Mouse (Mus musculus) lung, embryonic 16.5 days (tissue): ENCODE measurements around the gene Tubal3. TPM values are rescaled to one million over a fixed set of nuclear protein-coding genes. Genes with fewer than 3 reads are reported as not detected.

Experiments
- ATAC-seq: fragments of 200-750 bp; cut with Nextera tagmentation; 2 replicates; pipeline ENCODE4 v1.8.0; 2017; ENCODE audit warnings: low read depth, mild to moderate bottlenecking, moderate library complexity
- H3K27ac ChIP-seq: fragments of 300-500 bp; sonication (generic); 2 replicates; pipeline ENCODE4 v1.5.1; 2014; ENCODE audit warnings: mild to moderate bottlenecking, control low read depth, low read length
- H3K27me3 ChIP-seq: fragments of 300-500 bp; sonication (generic); 2 replicates; pipeline ENCODE4 v1.6.1; 2014; ENCODE audit warnings: low read depth, low read length, mixed read lengths; ENCODE audit not compliant: control insufficient read depth, insufficient read depth
- H3K36me3 ChIP-seq: fragments of 300-500 bp; sonication (generic); 2 replicates; pipeline ENCODE4 v1.6.1; 2014; ENCODE audit warnings: low read length; ENCODE audit not compliant: control insufficient read depth, insufficient read depth
- H3K4me1 ChIP-seq: fragments of 300-500 bp; sonication (generic); replicated peaks from 2 replicates; pipeline ENCODE4 v1.6.1; 2014; ENCODE audit warnings: low read length, mixed read lengths; ENCODE audit not compliant: control insufficient read depth, insufficient read depth
- H3K4me2 ChIP-seq: fragments of 300-500 bp; sonication (generic); 2 replicates; pipeline ENCODE4 v1.6.1; 2014; ENCODE audit warnings: low read depth, low read length, control low read depth
- H3K4me3 ChIP-seq: fragments of 300-500 bp; sonication (generic); 2 replicates; pipeline ENCODE4 v1.5.1; 2014; ENCODE audit warnings: mild to moderate bottlenecking, low read length, control low read depth
- H3K9ac ChIP-seq: fragments of 300-500 bp; sonication (generic); 2 replicates; pipeline ENCODE4 v1.6.1; 2014; ENCODE audit warnings: low read length, control low read depth
- H3K9me3 ChIP-seq: fragments of 300-500 bp; sonication (generic); 2 replicates; pipeline ENCODE4 v1.6.1; 2016; ENCODE audit warnings: low read length; ENCODE audit not compliant: control insufficient read depth
- WGBS: fragments of 180-500 bp; shearing (Covaris S2); extraction: QIAGEN DNeasy Blood & Tissue Kit; methylation state at CpG from one replicate; pipeline ENCODE4 v1.1.7; 2014; 5-methylcytosine and 5-hydroxymethylcytosine counted together
- microRNA-seq: library from miRNA; unstranded; fragments of <30 nt; microRNA quantifications from one replicate; pipeline ENCODE4, GENCODE M21; 2016
- polyA plus RNA-seq: library from polyadenylated mRNA; unstranded; fragments of >200 nt; fragmentation: Nextera tagmentation; extraction: Ambion mirVana; gene quantifications from 2 replicates; pipeline ENCODE4 v1.2.1, GENCODE M21; 2015

Tubal3 gene
- polyA plus RNA-seq, 1 experiment from 2014 or later: not detected

DNA sequence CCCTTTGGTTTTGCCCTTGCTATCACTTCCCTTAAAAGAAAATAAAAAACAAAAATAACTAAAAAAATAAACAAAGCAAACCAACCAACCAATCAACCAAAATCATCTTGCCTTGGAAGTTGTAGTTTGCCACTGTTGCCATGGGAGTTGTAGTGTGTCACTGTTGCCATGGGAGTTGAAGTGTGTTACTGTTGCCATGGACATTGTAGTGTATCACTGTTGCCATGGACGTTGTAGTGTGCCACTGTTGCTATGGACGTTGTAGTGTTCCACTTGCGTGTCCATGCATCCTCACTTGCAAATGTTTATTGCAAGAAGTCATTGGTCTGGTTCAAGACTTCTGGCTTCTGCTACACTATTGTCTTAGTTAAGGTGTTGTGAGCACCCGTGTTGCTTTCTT, 29.2 kb downstream of the Tubal3 start:
- Histone ChIP-seq H3K36me3 (no peaks in the 10 kb centered on the region), H3K9me3 (no peaks in the 10 kb centered on the region; the same call in 1 of the 2 replicates), H3K4me3 (no peak overlapping the region), H3K4me1 (no peaks in the 10 kb centered on the region), H3K27me3 (no peaks in the 10 kb centered on the region), H3K27ac (no peak overlapping the region), H3K4me2 (no peak overlapping the region), H3K9ac (no peak overlapping the region)
- ATAC-seq: no peak
- 85% methylated on average over 4 of the region's 4 CpGs for WGBS

GRCm38 (mm10) chr13:3949477-3949876, 31.4 kb downstream of the Tubal3 start:
- Histone ChIP-seq H3K36me3 (no peaks in the 10 kb centered on the region), H3K27ac (no peak overlapping the region), H3K9ac (no peak overlapping the region), H3K27me3 (no peaks in the 10 kb centered on the region), H3K4me3 (no peak overlapping the region), H3K4me1 (no peaks in the 10 kb centered on the region), H3K4me2 (no peak overlapping the region), H3K9me3 (no peaks in the 10 kb centered on the region; the same call in 1 of the 2 replicates)
- WGBS: 86% methylated on average over 4 of the region's 4 CpGs
- ATAC-seq: no peak

DNA sequence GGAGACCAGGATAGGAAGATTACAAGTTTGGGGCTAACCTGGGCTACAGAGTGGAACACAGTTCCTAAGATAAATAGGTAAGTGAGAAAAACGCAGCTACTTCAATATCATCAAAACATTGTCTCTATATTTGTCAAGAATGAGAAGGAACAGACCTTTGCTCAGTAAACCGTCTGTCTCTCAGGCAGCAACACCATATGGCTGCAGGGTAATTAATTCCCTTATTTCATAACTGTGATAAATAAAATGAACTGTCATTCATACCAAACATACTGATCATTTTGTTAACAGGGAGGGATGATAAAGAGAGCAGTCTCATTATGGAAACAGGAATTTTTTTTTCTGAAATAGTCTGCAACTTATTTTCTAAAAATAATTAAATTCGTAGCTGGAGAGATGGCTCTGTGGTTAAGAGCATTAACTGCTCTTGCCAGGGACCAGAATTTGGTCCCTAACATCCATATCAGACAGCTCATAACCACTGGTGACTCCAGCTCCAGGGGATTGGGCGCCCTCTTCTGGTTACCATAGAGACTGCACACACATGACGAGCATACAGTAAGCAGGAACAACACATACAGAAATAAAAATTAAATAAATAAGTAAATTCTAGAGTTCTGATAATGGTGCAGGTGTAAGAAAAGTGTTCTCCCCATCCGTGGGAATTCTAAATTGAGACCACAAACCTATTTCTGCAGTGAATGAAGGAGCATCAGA, 33.3 kb downstream of the Tubal3 start:
- Histone ChIP-seq H3K4me1 (no peaks in the 10 kb centered on the region), H3K27me3 (no peaks in the 10 kb centered on the region), H3K27ac (no peak overlapping the region), H3K4me3 (no peak overlapping the region), H3K9me3 (no peaks in the 10 kb centered on the region; the same call in 1 of the 2 replicates), H3K4me2 (no peak overlapping the region), H3K36me3 (no peaks in the 10 kb centered on the region), H3K9ac (no peak overlapping the region)
- no peak for ATAC-seq
- WGBS: 72% methylated on average over 6 of the region's 6 CpGs

DNA sequence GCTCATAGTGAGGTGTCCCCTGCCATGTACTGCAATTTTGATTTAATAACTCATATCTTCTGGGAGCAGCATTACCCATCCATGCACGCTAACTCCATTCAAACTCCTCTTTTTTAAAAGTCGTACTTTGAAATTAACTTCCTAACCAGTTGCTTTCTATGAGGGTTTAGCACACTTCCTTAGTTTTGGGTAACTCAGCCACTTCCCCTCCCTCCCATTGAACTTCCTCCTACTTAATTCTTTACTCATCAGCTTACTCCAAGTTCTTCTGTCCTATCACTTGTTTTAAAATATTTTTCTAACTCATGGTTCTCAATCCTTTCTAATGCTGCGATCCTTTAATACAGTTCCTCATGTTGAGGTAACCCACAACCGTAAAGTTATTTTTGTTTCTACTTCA, 50.8 kb downstream of the Tubal3 start:
- H3K4me1 ChIP-seq: no peaks in the 10 kb centered on the region
- 80% methylated on average over 4 of the region's 4 CpGs for WGBS

More for the DNA sequence above, 50.8 kb downstream of the Tubal3 start:
- no peaks in the 10 kb centered on the region for H3K9me3 ChIP-seq
- no peak for ATAC-seq
- H3K4me3 ChIP-seq: no peak overlapping the region
- H3K27ac ChIP-seq: no peak overlapping the region
- H3K4me2 ChIP-seq: no peak overlapping the region
- H3K36me3 ChIP-seq: no peaks in the 10 kb centered on the region
- no peaks in the 10 kb centered on the region for H3K27me3 ChIP-seq
- no peak overlapping the region for H3K9ac ChIP-seq

Small RNA genes within 50 kb of the gene (microRNA-seq; reads per million reads assigned to microRNA genes)
- not detected for gene Gm22460

Other genes starting within 250 kb of the Tubal3 start
- gene Calml3, start 114.0 kb upstream of the Tubal3 start, polyA plus RNA-seq: 0.24 and 0.39 TPM in 2 replicates
- gene Calm4, start 80.5 kb upstream of the Tubal3 start, polyA plus RNA-seq: 6.2 TPM in 1 of 2 replicates, not detected in the other
- not detected in 2 replicates for gene Calm5, start 64.1 kb upstream of the Tubal3 start, polyA plus RNA-seq
- 100 and 104 TPM in 2 replicates for gene Net1, start 54 bp upstream of the Tubal3 start, polyA plus RNA-seq
- gene Ucn3, start 27.1 kb downstream of the Tubal3 start, polyA plus RNA-seq: not detected in 2 replicates
- 4.9 and 7.7 TPM in 2 replicates for gene Akr1c14, start 130.7 kb downstream of the Tubal3 start, polyA plus RNA-seq
- gene Akr1c18, start 232.4 kb downstream of the Tubal3 start, polyA plus RNA-seq: 3.0 and 3.3 TPM in 2 replicates